Mouse (Mus musculus) thymus, adult 2 months (tissue): ENCODE measurements around the gene Tmem218.

Source experiments
- CTCF ChIP-seq: fragments of 200-500 bp; IDR thresholded peaks from 2 replicates; pipeline ENCODE4 v1.5.1; 2012; ENCODE audit warnings: mild to moderate bottlenecking, control low read depth, low read length, moderate library complexity, borderline replicate concordance; ENCODE audit not compliant: control insufficient read depth, poor library complexity, insufficient read depth; ENCODE audit errors: extremely low read depth
- POLR2A ChIP-seq: fragments of 200-500 bp; IDR thresholded peaks from 2 replicates; pipeline ENCODE4 v1.6.1; 2012; ENCODE audit warnings: mild to moderate bottlenecking, low read length, control low read depth, moderate library complexity; ENCODE audit not compliant: control insufficient read depth, poor library complexity, insufficient read depth; ENCODE audit errors: extremely low read depth

- TF ChIP-seq CTCF = no peak
- no peak for TF ChIP-seq POLR2A
Observed at GRCm38 (mm10) chr9:37166899-37167298, 41.1 kb upstream of the Tmem218 start.
